Mouse (Mus musculus) midbrain, postnatal 0 days (tissue): Measurements from ENCODE around the gene Elf3. TPM values are rescaled to one million over a fixed set of nuclear protein-coding genes. Genes with fewer than 3 reads are reported as not detected.

Experiments
- ATAC-seq: fragments of 200-750 bp; cut with Nextera tagmentation; 2 replicates; pipeline ENCODE4 v1.8.0; 2017; ENCODE audit warnings: moderate number of reproducible peaks, mild to moderate bottlenecking, moderate TSS enrichment, moderate library complexity; ENCODE audit not compliant: low FRiP score
- DNase-seq: peaks from one replicate; pipeline ENCODE4 v3.0.0-alpha.2; 2015; ENCODE audit warnings: low spot score
- H3K27ac ChIP-seq: fragments of 300-500 bp; sonication (generic); 2 replicates; pipeline ENCODE4 v1.5.1; 2014; ENCODE audit warnings: low read depth, mild to moderate bottlenecking, low read length, mixed read lengths
- H3K27me3 ChIP-seq: fragments of 300-500 bp; sonication (generic); 2 replicates; pipeline ENCODE4 v1.6.1; 2014; ENCODE audit warnings: low read length, control low read depth, mixed read lengths; ENCODE audit not compliant: insufficient read depth
- H3K36me3 ChIP-seq: fragments of 300-500 bp; sonication (generic); 2 replicates; pipeline ENCODE4 v1.6.1; 2014; ENCODE audit warnings: low read length, control low read depth, mixed read lengths; ENCODE audit not compliant: insufficient read depth
- H3K4me1 ChIP-seq: fragments of 300-500 bp; sonication (generic); 2 replicates; pipeline ENCODE4 v1.6.1; 2014; ENCODE audit warnings: mild to moderate bottlenecking, control low read depth, antibody characterized with exemption, low read length, mixed read lengths; ENCODE audit not compliant: insufficient read depth
- H3K4me2 ChIP-seq: fragments of 300-500 bp; sonication (generic); 2 replicates; pipeline ENCODE4 v1.6.1; 2014; ENCODE audit warnings: low read depth, mild to moderate bottlenecking, low read length, mixed read lengths; ENCODE audit not compliant: poor library complexity, severe bottlenecking
- H3K4me3 ChIP-seq: fragments of 300-500 bp; sonication (generic); 2 replicates; pipeline ENCODE4 v1.5.1; 2014; ENCODE audit warnings: low read depth, mild to moderate bottlenecking, low read length, moderate library complexity
- H3K9ac ChIP-seq: fragments of 300-500 bp; sonication (generic); replicated peaks from 2 replicates; pipeline ENCODE4 v1.6.1; 2014; ENCODE audit warnings: mild to moderate bottlenecking, low read length, moderate library complexity, mixed read lengths; ENCODE audit not compliant: poor library complexity, severe bottlenecking
- H3K9me3 ChIP-seq: fragments of 300-500 bp; sonication (generic); 2 replicates; pipeline ENCODE4 v1.6.1; 2016; ENCODE audit warnings: low read length, control low read depth
- CTCF ChIP-seq: IDR thresholded peaks from 2 replicates; pipeline ENCODE4 v1.5.1; 2016; ENCODE audit warnings: antibody characterized with exemption, mild to moderate bottlenecking
- WGBS: fragments of 180-500 bp; shearing (Covaris S2); extraction: QIAGEN DNeasy Blood & Tissue Kit; methylation state at CpG from one replicate; pipeline ENCODE4 v1.1.7; 2014; 5-methylcytosine and 5-hydroxymethylcytosine counted together
- polyA plus RNA-seq: library from polyadenylated mRNA; unstranded; fragments of >200 nt; fragmentation: Nextera tagmentation; extraction: Ambion mirVana; gene quantifications from 2 replicates; pipeline ENCODE4 v1.2.1, GENCODE M21; 2015
- total RNA-seq: library from RNA; depleted of rRNA; stranded (reverse); fragments of >200 nt; gene quantifications from 2 replicates; pipeline ENCODE4 v1.2.3, GENCODE M21; 2014

Elf3 gene
- total and polyA plus RNA-seq, 2 experiments from 2014 or later: 0.60 to 0.77 TPM

GRCm38 (mm10) chr1:135282536-135283286, 24.3 kb upstream of the Elf3 start:
- Histone ChIP-seq H3K4me2 (peak overlapping the region; percentile 88), H3K4me1 (no peaks in the 10 kb centered on the region), H3K27ac (peak overlapping the region; percentile 89; the same call in 1 of the 2 replicates), H3K36me3 (peaks cover 9% of the 10 kb centered on the region), H3K27me3 (no peaks in the 10 kb centered on the region), H3K9ac (peak overlapping the region; percentile 95), H3K9me3 (no peaks in the 10 kb centered on the region), H3K4me3 (peak overlapping the region; percentile 85)
- TF ChIP-seq CTCF: no peak
- WGBS: 39% methylated on average over 13 of the region's 13 CpGs
- no peak for DNase-seq
- ATAC-seq: no peak

GRCm38 (mm10) chr1:135281841-135282240, 23.5 kb upstream of the Elf3 start:
- no peak overlapping the region for H3K4me2 ChIP-seq
- no peaks in the 10 kb centered on the region for H3K9me3 ChIP-seq
- ATAC-seq (no peak), DNase-seq (no peak)
- no peak for TF ChIP-seq CTCF
- no peak overlapping the region for H3K9ac ChIP-seq
- H3K4me3 ChIP-seq: no peak overlapping the region
- WGBS: 96% methylated on average over 17 of the region's 17 CpGs
- H3K36me3 ChIP-seq: peaks cover 16% of the 10 kb centered on the region
- no peak overlapping the region for H3K27ac ChIP-seq
- H3K27me3 ChIP-seq: no peaks in the 10 kb centered on the region
- no peaks in the 10 kb centered on the region for H3K4me1 ChIP-seq

DNA sequence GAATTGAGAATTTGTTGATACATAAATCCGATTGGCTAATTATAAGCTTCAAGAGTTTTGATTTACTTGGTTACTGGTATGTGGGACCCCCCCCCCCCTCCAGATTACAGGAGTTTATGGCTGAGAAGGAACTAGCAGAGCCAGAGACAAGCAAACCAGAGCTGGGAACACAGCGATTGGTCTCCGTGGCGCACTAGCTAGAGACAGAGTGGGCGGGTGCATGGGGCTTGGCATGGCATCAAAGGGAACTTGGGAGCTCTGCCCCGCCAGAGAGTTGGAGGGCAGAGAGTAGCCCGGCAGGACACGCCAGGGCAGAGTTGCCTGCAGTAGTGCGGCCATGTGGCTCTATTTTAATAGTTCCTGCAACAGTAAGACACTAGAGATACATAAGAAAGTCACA, 22.3 kb upstream of the Elf3 start:
- H3K4me1 ChIP-seq: no peaks in the 10 kb centered on the region
- no peaks in the 10 kb centered on the region for H3K9me3 ChIP-seq
- H3K36me3 ChIP-seq: peaks cover 18% of the 10 kb centered on the region
- peak; percentile 85 for DNase-seq
- no peaks in the 10 kb centered on the region for H3K27me3 ChIP-seq
- ATAC-seq: no peak
- WGBS: 57% methylated on average over 9 of the region's 9 CpGs
- no peak overlapping the region for H3K27ac ChIP-seq
- H3K9ac ChIP-seq: no peak overlapping the region
- no peak overlapping the region for H3K4me2 ChIP-seq
- H3K4me3 ChIP-seq: no peak overlapping the region
- no peak for TF ChIP-seq CTCF

GRCm38 (mm10) chr1:135271371-135271770, 13.0 kb upstream of the Elf3 start:
- WGBS: 91% methylated on average over 9 of the region's 9 CpGs
- ATAC-seq (no peak), DNase-seq (no peak)
- Histone ChIP-seq H3K36me3 (peaks cover 34% of the 10 kb centered on the region), H3K27ac (no peak overlapping the region), H3K9ac (no peak overlapping the region), H3K4me1 (no peaks in the 10 kb centered on the region), H3K4me3 (no peak overlapping the region), H3K4me2 (no peak overlapping the region), H3K9me3 (no peaks in the 10 kb centered on the region), H3K27me3 (no peaks in the 10 kb centered on the region)
- TF ChIP-seq CTCF: no peak

DNA sequence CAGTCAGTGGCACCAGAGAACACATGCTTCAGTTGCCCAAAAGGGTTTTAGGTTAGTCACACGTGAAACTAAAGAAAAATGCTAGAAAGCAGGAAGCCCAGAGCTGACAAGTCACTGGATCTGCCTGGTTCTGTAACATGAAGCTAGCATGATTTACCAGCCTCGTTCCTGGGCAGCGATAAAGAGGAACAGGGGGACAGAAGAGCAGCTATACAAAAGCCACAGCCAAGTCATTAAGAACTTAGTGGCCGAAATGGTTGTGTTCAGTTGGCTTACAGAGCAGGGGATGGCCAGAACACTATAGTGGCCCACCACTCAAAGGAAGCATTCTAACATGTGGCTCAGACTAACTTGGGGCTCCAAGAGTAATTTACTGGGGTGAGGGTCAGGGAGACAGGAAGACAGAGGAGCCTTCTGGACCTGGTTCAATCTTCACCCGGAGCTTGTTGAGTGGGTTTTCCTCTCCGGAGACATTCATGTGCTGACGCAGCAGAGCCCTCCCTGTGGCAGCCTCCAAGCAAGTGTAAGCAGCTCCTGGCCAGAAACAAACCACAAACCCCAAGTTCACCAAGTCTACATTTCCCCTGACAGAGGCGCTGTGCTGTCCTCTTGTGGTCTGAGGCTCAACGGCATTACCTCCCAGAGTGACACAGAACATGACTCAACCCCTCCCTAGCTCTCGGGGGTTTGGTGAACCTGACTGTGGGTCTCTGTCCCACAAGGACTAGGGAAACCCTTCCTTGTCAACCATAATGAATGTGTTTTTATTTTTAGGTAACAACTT, 9.5 kb upstream of the Elf3 start:
- Histone ChIP-seq H3K4me2 (no peak overlapping the region), H3K9ac (no peak overlapping the region), H3K9me3 (no peaks in the 10 kb centered on the region), H3K4me3 (no peak overlapping the region), H3K36me3 (peaks cover 56% of the 10 kb centered on the region), H3K27me3 (no peaks in the 10 kb centered on the region), H3K27ac (no peak overlapping the region), H3K4me1 (no peaks in the 10 kb centered on the region)
- WGBS: 91% methylated on average over 10 of the region's 10 CpGs
- ATAC-seq (no peak), DNase-seq (no peak)
- no peak for TF ChIP-seq CTCF

- DNase-seq: no peak
- Histone ChIP-seq H3K4me3 (no peak overlapping the region), H3K36me3 (peaks cover 48% of the 10 kb centered on the region), H3K9me3 (no peaks in the 10 kb centered on the region), H3K27me3 (no peaks in the 10 kb centered on the region), H3K27ac (no peak overlapping the region), H3K9ac (no peak overlapping the region), H3K4me1 (no peaks in the 10 kb centered on the region), H3K4me2 (no peak overlapping the region)
- WGBS: 89% methylated on average over 5 of the region's 5 CpGs
- no peak for ATAC-seq
- no peak for TF ChIP-seq CTCF
Observed at GRCm38 (mm10) chr1:135265834-135266233, 7.5 kb upstream of the Elf3 start.
